Mouse (Mus musculus): Measurements from ENCODE around the gene Chst5.

Gene Chst5

DNA sequence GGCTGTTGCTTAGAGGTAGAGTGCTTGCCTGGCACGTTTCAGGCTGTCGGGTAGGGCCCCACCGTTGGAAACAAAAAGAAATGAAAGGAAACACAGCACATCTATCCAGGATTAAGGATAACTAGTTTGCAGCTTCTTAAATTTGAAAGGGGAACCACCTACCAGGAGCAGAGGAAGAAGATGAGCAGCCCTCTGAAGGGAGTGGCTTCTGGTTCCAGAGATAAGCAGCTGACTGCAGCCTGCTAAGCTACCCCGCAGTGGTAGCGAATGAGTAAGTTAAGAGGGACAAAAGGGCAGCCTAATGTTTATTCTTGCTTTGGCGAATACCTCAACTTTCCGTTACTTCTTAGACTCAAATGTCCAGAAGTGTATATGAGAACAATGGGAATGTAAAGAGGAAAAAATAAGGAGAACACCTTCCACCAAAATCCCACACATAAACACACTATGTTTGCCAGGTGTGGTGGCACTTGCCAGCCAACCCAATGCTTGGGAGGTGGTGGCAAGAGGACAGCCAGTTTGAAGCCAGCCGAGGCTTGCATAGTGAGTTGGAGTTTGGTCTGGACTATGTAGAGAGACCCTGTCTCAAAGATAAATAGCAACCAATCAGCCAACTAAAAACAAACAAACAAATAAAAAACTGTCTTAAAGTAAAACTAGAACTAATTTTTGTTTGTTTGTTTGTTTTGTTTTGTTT, 19.5 kb upstream of the Chst5 start:
- DNase-seq = no peak

- DNase-seq = no peak
Observed at GRCm38 (mm10) chr8:111924976-111925375, 14.7 kb upstream of the Chst5 start.

DNA sequence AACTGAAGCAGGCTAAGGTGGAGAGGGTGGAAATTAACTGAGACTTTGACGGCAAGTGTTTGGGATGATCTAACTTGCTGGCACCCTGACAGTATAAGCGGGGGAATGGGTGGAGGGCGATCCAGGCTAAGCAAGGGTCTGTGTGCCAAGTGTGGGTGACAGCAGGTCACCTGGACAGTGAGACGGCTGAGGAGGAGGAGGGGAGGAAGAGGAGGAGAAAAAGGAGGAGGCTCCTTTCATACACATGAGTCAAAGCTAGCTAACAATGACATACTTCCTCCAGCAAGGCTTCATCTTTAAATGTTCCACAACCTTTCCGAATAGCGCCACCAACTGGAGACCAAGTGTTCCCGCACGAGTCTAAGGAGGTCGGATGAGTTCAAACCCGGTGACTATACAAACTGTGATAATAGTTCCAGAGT, 13.1 kb upstream of the Chst5 start:
- peak; percentile 75 for DNase-seq

- no peak for DNase-seq
Observed at GRCm38 (mm10) chr8:111920971-111921370, 10.7 kb upstream of the Chst5 start.

GRCm38 (mm10) chr8:111919663-111920062, 9.4 kb upstream of the Chst5 start:
- DNase-seq = no peak

DNA sequence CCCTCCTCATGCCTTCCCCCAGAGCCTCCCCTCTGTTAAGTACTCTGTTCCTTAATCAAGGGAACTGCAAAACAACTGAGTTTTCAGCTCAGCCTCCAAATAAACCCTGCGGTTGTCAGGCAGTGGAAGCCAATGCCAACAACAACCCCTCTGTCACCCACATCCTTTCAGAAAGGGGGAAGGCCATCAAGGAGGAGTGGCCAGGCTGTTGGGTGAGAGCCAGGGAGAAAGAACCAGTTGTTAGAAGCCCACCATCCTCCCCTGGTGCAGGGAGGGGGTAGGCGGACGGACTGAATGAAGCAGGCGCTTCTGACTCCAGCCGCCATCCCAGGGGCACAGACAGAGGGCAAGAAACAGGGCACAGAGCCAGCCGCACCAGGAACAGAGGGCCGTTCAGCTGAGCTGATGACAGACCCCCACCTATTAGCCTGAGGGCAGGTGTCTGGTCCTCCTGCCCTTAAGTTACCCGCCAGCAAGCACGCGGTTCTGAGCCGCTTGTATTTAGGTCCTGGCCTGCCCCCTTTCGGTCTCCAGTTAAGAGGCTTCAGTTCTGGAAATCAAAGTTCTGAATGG, 2.7 kb upstream of the Chst5 start:
- DNase-seq = no peak

DNA sequence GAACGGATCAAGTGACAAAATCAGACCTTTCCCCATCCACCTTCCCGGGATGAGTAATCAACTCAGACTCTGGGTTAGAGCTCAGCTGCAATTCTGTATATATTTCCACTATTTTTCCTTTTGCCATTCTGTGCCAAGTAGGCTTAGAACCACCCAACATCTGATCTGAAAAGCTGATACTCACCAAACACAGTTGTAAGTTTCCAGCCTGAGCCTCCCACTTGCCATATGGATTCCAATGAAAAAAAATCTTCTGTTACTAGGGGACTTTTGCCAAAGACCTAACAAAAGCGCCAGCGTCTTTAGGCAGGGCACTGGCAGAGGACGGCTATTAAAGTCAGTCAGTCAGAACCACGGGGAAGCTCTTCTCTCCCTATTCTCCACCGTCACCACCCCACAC, 1.3 kb upstream of the Chst5 start:
- DNase-seq = no peak

GRCm38 (mm10) chr8:111905500-111906121, 4.6 kb downstream of the Chst5 start:
- no peak for DNase-seq

GRCm38 (mm10) chr8:111902080-111902479, 8.2 kb downstream of the Chst5 start:
- DNase-seq = no peak

GRCm38 (mm10) chr8:111898586-111898985, 11.7 kb downstream of the Chst5 start:
- no peak for DNase-seq

DNA sequence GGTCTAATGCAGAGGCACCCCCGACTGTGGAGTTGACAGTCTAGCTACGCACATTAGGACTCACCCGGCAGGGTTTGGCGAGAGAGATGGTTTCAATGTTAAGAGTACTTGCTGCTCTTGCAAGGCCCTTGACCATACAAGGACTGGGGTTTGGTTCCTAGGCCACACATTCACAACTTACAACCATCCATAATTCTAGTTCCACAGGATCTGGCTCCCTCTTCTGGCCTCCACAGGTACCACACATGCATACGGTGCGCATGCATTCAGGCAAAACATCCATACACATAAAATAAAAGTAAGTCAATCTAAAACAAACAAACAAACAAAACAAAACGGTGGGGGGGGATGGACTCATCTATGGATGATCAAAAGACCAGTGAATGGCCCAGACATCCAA, 15.3 kb downstream of the Chst5 start:
- no peak for DNase-seq

GRCm38 (mm10) chr8:111892615-111893014, 17.6 kb downstream of the Chst5 start:
- DNase-seq = no peak

DNA sequence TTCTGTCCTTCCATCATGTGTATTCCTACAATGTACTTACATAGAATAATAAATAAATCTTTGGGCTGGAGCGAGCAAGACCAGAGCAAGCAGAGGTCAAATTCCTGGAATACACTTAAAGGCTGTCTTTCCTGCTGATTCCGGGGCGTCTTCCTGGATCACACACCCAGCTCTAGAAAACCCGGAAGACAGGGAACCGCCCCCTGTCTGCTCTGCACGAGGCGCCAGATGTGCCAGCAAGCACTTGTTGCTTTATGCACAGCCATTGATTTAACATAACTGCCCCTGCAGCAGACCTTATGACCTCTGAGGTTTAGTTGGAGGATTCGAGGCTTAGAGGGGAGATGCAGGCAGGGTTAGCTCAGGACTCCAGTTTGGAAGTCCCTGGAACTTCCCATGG, 18.3 kb downstream of the Chst5 start:
- DNase-seq = no peak

- DNase-seq = no peak
Observed at GRCm38 (mm10) chr8:111890911-111891303, 19.3 kb downstream of the Chst5 start.

- peak; percentile 65 for DNase-seq
Observed at GRCm38 (mm10) chr8:111889931-111890910, 20.0 kb downstream of the Chst5 start.

- no peak for DNase-seq
Observed at GRCm38 (mm10) chr8:111888091-111888650, 22.1 kb downstream of the Chst5 start.

DNA sequence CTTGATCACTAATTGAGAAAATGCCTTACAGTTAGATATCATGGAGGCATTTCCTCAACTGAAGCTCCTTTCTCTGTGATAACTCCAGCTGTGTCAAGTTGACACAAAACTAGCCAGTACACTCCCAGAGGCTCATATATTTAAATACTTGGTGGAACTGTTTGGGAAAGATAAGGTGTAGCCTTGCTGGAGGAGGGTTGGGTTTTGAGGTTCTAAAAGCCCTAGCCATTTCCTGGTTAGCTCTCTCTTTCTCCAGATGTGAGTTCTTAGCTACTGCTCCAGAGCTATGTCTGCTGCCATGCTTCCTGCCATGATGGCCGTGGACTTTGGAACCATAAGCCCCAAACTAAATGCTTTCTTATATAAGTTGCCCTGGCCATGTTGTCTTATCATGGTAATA, 22.8 kb downstream of the Chst5 start:
- no peak for DNase-seq

DNA sequence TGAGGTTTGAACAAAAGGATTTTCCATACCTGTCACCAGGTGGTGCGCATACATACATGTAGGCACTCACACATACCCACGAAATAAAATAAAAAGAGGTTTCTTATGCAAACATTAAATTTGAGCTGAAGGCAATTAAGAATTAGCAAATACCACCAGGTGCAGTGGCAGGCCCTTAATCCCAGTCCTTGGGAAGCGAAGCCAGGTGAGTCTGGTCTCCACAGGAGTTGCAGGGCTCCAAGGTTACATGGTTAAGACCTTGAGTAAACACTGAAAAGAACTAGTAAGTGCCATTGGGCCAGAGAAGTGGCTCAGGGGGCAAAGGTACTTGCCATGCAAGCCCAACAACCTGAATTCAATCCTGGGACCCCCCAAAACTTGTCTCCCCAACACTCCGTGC, 26.6 kb downstream of the Chst5 start:
- no peak for DNase-seq

DNA sequence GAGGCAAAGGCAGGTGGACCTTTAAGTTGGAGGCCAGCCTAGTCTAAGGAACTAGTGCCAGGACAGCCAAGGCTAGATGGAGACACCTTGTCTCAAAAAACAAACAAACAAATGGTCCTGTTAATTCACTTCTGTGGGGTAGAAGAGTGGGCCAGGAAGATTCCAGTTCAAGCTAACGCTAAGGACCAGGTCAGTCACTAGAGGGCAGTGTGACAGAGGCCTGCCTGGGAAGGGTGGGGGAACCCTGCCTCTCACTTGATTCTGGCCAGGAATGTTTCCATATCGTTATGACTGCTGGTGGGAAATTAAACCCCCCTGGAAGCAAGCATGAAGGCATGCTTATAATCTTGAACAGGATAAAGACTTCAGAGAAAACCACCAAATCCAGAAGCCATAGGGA, 28.7 kb downstream of the Chst5 start:
- DNase-seq = peak; percentile 40

DNA sequence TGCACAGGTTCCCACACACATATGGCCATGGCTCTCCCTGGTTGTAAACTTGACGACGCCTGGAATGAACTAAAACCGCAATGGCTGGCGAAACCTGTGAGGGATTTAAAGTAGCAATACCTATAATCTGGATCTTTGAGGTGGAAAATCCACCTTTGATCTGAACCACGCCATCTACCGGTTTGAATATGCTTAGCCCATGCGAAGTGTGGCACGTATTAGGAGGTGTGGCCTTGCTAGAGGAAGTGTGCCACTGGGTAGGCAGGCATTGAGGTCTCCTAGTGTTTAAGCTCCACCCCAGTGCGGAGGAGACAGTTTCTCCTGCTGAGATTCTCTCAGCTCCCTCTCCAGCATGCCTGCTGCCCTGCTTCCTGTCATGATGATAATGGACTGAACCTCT, 32.5 kb downstream of the Chst5 start:
- DNase-seq = peak; percentile 44

DNA sequence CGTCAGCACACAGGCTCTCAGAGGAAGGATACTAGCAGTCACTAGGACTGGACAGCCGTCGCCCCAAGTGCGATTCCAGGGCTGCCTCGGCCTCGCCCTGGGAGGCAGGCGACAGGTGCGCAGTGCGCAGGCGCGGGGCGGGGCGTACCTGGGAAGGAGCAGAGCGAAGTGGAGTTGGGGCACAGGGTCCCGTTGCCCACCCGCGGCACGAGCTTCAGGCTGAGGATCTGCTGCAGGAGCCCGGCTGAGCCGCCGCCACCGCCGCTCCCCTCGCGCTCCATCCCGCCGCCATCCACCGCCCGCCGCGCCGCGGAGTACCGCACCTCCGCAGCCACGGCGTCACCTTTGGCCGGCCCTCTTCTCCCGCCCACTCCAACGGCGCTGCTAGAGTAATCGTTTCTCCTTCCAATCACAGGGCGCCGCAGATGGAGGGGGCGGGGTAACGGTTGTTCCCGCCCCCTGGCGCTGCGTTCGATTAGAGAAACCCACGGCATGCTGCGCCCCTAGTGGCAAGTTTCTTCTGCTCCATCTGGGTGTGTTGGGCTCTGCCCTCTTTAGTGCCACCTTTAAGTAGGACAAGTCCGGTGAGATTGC, 33.8 kb downstream of the Chst5 start, which contains the start of gene Tmem170:
Tmem170 (minus strand) TSS at position 396 of the 594 bp plus-strand sequence.
- DNase-seq = peak; percentile 99

- peak; percentile 59 for DNase-seq
Observed at GRCm38 (mm10) chr8:111875758-111876157, 34.5 kb downstream of the Chst5 start.
